Mouse (Mus musculus): ENCODE measurements around the gene Mesp1. TPM values are rescaled to one million over a fixed set of nuclear protein-coding genes. Genes with fewer than 3 reads are reported as not detected.
"Not testable (repeated sequence)": the region's sequence is repeated elsewhere in the genome, so short reads cannot be mapped to it uniquely, and the experiment has no call there.

The Mesp1 gene
- total RNA-seq, 2 experiments from 2014 or later: 0.36 to 0.42 TPM

- DNase-seq (ENCODE audit: low spot score in 2 of 2): peak in 1 of 2 experiments; percentile 30
Observed at GRCm38 (mm10) chr7:79792635-79793421, 760 bp downstream of the Mesp1 start.

GRCm38 (mm10) chr7:79789812-79790211, 3.8 kb downstream of the Mesp1 start:
- DNase-seq (ENCODE audit: low spot score in 2 of 2): not testable (repeated sequence)

GRCm38 (mm10) chr7:79786295-79786694, 7.3 kb downstream of the Mesp1 start:
- peak; percentile 16 to 77 for DNase-seq (ENCODE audit: low spot score in 2 of 2)

- no peak for DNase-seq (ENCODE audit: low spot score in 2 of 2)
Observed at GRCm38 (mm10) chr7:79782516-79782855, 11.1 kb downstream of the Mesp1 start.

GRCm38 (mm10) chr7:79781826-79782515, 11.6 kb downstream of the Mesp1 start:
- no peak for DNase-seq (ENCODE audit: low spot score in 2 of 2)

- peak; percentile 37 to 86 for DNase-seq (ENCODE audit: low spot score in 2 of 2)
Observed at GRCm38 (mm10) chr7:79780647-79781626, 12.7 kb downstream of the Mesp1 start.

GRCm38 (mm10) chr7:79771561-79772512, 21.8 kb downstream of the Mesp1 start:
- DNase-seq (ENCODE audit: low spot score in 2 of 2): peak in 1 of 2 experiments; percentile 56

- DNase-seq (ENCODE audit: low spot score in 2 of 2): no peak
Observed at GRCm38 (mm10) chr7:79769664-79770063, 23.9 kb downstream of the Mesp1 start.

GRCm38 (mm10) chr7:79765991-79766390, 27.6 kb downstream of the Mesp1 start:
- DNase-seq (ENCODE audit: low spot score in 2 of 2): no peak

GRCm38 (mm10) chr7:79762106-79762505, 31.5 kb downstream of the Mesp1 start:
- DNase-seq (ENCODE audit: low spot score in 2 of 2): no peak

- DNase-seq (ENCODE audit: low spot score in 2 of 2): no peak
Observed at GRCm38 (mm10) chr7:79761124-79761876, 32.3 kb downstream of the Mesp1 start.

- DNase-seq (ENCODE audit: low spot score in 2 of 2): no peak
Observed at GRCm38 (mm10) chr7:79759766-79760165, 33.8 kb downstream of the Mesp1 start.

GRCm38 (mm10) chr7:79758176-79758575, 35.4 kb downstream of the Mesp1 start:
- no peak for DNase-seq (ENCODE audit: low spot score in 2 of 2)

- DNase-seq (ENCODE audit: low spot score in 2 of 2): no peak
Observed at GRCm38 (mm10) chr7:79756334-79756733, 37.3 kb downstream of the Mesp1 start.

- DNase-seq (ENCODE audit: low spot score in 2 of 2): no peak
Observed at GRCm38 (mm10) chr7:79749511-79749910, 44.1 kb downstream of the Mesp1 start.

GRCm38 (mm10) chr7:79747659-79748058, 45.9 kb downstream of the Mesp1 start:
- DNase-seq (ENCODE audit: low spot score in 2 of 2): no peak

- DNase-seq (ENCODE audit: low spot score in 2 of 2): no peak
Observed at GRCm38 (mm10) chr7:79744585-79744984, 49.0 kb downstream of the Mesp1 start.

- DNase-seq (ENCODE audit: low spot score in 2 of 2): peak in 1 of 2 experiments; percentile 41
Observed at GRCm38 (mm10) chr7:79744051-79744450, 49.5 kb downstream of the Mesp1 start.
